Mouse (Mus musculus): ENCODE results near the gene 1700021F07Rik.

1700021F07Rik gene

GRCm38 (mm10) chr2:173522376-173522775 is at the start of gene 1700021F07Rik:
Gene 1700021F07Rik, plus strand, starts transcription at chr2:173522586.
- DNase-seq, result no peak

GRCm38 (mm10) chr2:173473233-173473632 is 49.2 kb upstream of the 1700021F07Rik start:
- DNase-seq, result peak; percentile 77

GRCm38 (mm10) chr2:173479050-173479449 is 43.3 kb upstream of the 1700021F07Rik start:
- DNase-seq, result peak; percentile 24

- peak; percentile 64 for DNase-seq
Observed at GRCm38 (mm10) chr2:173484486-173484885, 37.9 kb upstream of the 1700021F07Rik start.

GRCm38 (mm10) chr2:173499612-173500011 is 22.8 kb upstream of the 1700021F07Rik start:
- DNase-seq, result peak; percentile 8

- peak; percentile 21 for DNase-seq
Observed at GRCm38 (mm10) chr2:173513977-173514376, 8.4 kb upstream of the 1700021F07Rik start.

GRCm38 (mm10) chr2:173515186-173515585 is 7.2 kb upstream of the 1700021F07Rik start:
- peak; percentile 92 for DNase-seq

- no peak for DNase-seq
Observed at GRCm38 (mm10) chr2:173516150-173516855, 6.1 kb upstream of the 1700021F07Rik start.

GRCm38 (mm10) chr2:173528493-173528892 is 6.1 kb downstream of the 1700021F07Rik start:
- no peak for DNase-seq

- DNase-seq, result no peak
Observed at GRCm38 (mm10) chr2:173532711-173533462, 10.5 kb downstream of the 1700021F07Rik start.

- DNase-seq, result no peak
Observed at GRCm38 (mm10) chr2:173534581-173534980, 12.2 kb downstream of the 1700021F07Rik start.

GRCm38 (mm10) chr2:173535390-173535789 is 13.0 kb downstream of the 1700021F07Rik start:
- DNase-seq, result no peak

- DNase-seq, result no peak
Observed at GRCm38 (mm10) chr2:173535886-173536285, 13.5 kb downstream of the 1700021F07Rik start.

GRCm38 (mm10) chr2:173539781-173540180 is 17.4 kb downstream of the 1700021F07Rik start:
- DNase-seq, result no peak

- DNase-seq, result no peak
Observed at GRCm38 (mm10) chr2:173541748-173542147, 19.4 kb downstream of the 1700021F07Rik start.

- no peak for DNase-seq
Observed at GRCm38 (mm10) chr2:173542716-173543115, 20.3 kb downstream of the 1700021F07Rik start.

- peak; percentile 95 for DNase-seq
Observed at GRCm38 (mm10) chr2:173545992-173546703, 23.8 kb downstream of the 1700021F07Rik start.

GRCm38 (mm10) chr2:173549236-173549635 is 26.9 kb downstream of the 1700021F07Rik start:
- no peak for DNase-seq

- DNase-seq, result peak; percentile 93
Observed at GRCm38 (mm10) chr2:173550681-173551080, 28.3 kb downstream of the 1700021F07Rik start.

GRCm38 (mm10) chr2:173553863-173554262 is 31.5 kb downstream of the 1700021F07Rik start:
- DNase-seq, result no peak

- DNase-seq, result no peak
Observed at GRCm38 (mm10) chr2:173558754-173559396, 36.5 kb downstream of the 1700021F07Rik start.

GRCm38 (mm10) chr2:173561851-173562442 is 39.6 kb downstream of the 1700021F07Rik start:
- no peak for DNase-seq
